Mouse (Mus musculus) bone marrow macrophage, adult 2 months (primary cell): ENCODE measurements at regions not wholly inside any gene's neighbourhood (a gene's known extent, or its start where the extent isn't known, plus 50 kb on each side); places are given as distances from the start of the nearest gene placed in this dataset.

Source experiments
- H3K27ac ChIP-seq: 2 replicates; pipeline ENCODE4 v1.5.1; 2012; ENCODE audit warnings: low read depth, low read length; ENCODE audit not compliant: insufficient read depth
- H3K4me1 ChIP-seq: 2 replicates; pipeline ENCODE4 v1.6.1; 2012; ENCODE audit warnings: low read length; ENCODE audit not compliant: control insufficient read depth, insufficient read depth
- H3K4me3 ChIP-seq: 2 replicates; pipeline ENCODE4 v1.5.1; 2012; ENCODE audit warnings: mild to moderate bottlenecking, low read length, moderate library complexity; ENCODE audit not compliant: insufficient read depth
- CTCF ChIP-seq: IDR thresholded peaks from 2 replicates; pipeline ENCODE4 v1.5.1; 2012; ENCODE audit warnings: low read depth, mild to moderate bottlenecking, low read length, moderate library complexity
- POLR2A ChIP-seq: IDR thresholded peaks from 2 replicates; pipeline ENCODE4 v1.6.1; 2012; ENCODE audit warnings: mild to moderate bottlenecking, low read depth, low read length, borderline replicate concordance

DNA sequence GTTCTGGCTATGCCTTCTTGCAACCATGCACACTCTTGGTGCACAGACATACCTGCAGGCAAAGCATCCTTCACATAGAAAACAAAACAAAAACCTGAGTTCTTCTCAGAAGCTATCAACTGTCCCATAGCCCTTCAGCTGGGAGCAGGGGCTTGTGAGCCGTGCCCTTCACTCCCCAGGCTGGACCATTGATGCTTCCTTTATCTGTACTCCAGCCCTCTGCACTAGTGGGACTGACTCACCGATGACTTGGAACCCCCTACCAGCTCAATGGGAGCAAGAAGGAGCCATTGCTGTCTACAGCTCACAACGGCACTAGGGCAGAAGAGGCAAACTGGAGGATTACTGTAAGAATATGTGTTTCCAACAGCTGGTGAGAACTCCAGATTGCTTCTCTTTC, 137.0 kb downstream of the Qrsl1 start:
- no peak overlapping the region for H3K27ac ChIP-seq
- no peak for TF ChIP-seq CTCF
- no peak for TF ChIP-seq POLR2A
- no peak overlapping the region for H3K4me3 ChIP-seq
- H3K4me1 ChIP-seq, result 0 out of 2 replicates have a peak, but pooled peaks cover 6% of the 10 kb centered on the region

GRCm38 (mm10) chr10:43765275-43765674, 136.3 kb downstream of the Qrsl1 start:
- Histone ChIP-seq H3K27ac (no peak overlapping the region), H3K4me1 (0 out of 2 replicates have a peak, but pooled peaks cover 6% of the 10 kb centered on the region)

GRCm38 (mm10) chr10:43765829-43766486, 135.6 kb downstream of the Qrsl1 start:
- H3K4me3 ChIP-seq, result no peak overlapping the region
- H3K4me1 ChIP-seq, result 0 out of 2 replicates have a peak, but pooled peaks cover 6% of the 10 kb centered on the region
- TF ChIP-seq POLR2A (no peak), CTCF (no peak)
- H3K27ac ChIP-seq, result no peak overlapping the region

More at GRCm38 (mm10) chr10:43765275-43765674, 136.3 kb downstream of the Qrsl1 start:
- TF ChIP-seq CTCF (no peak), POLR2A (no peak)
- no peak overlapping the region for H3K4me3 ChIP-seq

DNA sequence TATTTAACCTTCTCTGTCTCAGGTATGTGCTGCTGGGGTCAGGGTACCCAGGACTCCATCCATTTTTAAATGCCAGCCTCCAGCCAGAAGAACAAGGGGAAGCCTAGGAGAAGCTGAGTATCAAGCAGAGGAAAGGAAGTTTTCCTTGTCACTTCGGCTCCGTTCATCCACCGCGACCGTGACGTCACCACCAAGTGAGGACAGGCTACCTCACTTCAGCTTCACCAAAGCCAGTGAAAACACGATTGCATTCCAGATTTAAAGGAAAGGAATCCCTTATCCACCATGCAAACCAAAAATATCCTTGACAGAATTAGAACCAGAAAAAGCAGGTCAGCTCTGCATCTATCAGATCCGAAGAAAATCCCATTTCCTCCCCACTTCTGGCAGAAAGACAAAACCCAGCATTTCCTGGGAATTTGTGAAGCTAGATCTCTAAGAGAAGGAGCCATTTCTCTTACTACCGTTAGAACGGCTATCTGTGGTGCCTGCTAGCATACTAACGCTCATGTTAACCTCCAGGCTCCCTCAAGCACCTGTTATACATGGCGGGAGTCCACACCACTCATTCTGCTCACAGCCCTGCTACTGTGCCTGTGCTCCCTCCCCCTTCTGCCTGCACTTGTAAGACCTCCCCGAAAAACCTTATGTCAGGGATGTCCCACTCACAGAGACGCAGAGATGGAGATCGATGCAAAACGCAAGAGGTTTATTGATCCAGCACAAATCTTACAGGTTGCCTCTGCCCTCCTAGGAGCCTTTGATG, 133.4 kb downstream of the Qrsl1 start:
- TF ChIP-seq POLR2A (no peak), CTCF (no peak)
- Histone ChIP-seq H3K4me1 (0 out of 2 replicates have a peak, but pooled peaks cover 6% of the 10 kb centered on the region), H3K4me3 (no peak overlapping the region), H3K27ac (no peak overlapping the region)

- TF ChIP-seq CTCF (no peak), POLR2A (no peak)
- 0 out of 2 replicates have a peak, but pooled peaks cover 6% of the 10 kb centered on the region for H3K4me1 ChIP-seq
- H3K27ac ChIP-seq, result no peak overlapping the region
- H3K4me3 ChIP-seq, result no peak overlapping the region
Observed at GRCm38 (mm10) chr10:43769026-43769425, 132.5 kb downstream of the Qrsl1 start.

- no peaks in the 10 kb centered on the region for H3K4me1 ChIP-seq
- no peak overlapping the region for H3K4me3 ChIP-seq
- TF ChIP-seq POLR2A (no peak), CTCF (no peak)
- H3K27ac ChIP-seq, result no peak overlapping the region
Observed at GRCm38 (mm10) chr10:43775807-43776206, 125.7 kb downstream of the Qrsl1 start.

DNA sequence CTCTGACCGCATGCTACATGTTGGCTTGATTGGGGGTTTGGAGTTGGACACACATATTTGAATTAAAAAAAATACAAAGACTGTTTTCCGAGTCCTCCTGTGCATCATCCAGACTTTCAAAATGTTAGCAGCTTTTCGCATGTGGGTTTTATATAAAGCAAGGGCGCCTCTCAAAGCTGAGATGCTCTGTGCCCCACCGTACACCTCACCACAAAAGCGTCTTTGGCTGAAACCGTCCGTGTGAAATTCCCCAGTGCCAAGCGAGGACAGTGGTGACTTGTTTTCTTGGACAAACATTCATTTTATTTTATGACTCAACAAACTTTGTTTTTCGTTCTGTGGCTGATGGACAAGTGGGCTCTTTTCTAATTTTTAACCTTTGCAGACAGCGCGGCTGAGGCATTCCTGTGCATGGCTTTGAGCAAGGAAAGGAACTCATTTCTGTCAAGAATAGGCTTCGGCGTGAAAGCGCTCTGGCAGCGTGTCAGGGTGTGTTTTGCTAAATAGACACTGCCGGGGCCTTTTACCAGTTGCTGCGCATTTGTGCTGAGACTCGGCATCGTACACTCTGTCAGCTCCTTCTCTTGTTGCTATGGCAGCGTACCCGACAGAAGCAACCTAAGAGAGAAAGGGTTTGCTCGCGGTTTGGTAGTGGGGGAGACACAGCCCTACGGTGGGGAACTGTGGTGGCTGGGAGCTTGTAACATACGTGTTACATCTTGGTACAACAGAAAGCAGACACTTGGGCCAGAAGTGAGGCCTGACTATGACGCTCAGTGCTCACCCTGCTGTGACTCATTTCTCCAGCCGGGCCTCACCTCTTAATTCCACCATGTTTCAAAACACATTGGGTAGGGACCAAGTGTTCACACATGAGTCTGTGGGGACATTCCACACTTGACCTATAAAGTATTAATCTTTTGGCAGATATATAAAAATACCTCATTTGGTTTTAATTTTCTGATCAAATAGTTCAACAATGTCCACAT, 123.6 kb downstream of the Qrsl1 start:
- TF ChIP-seq POLR2A, result no peak
- no peak for TF ChIP-seq CTCF
- Histone ChIP-seq H3K4me1 (no peaks in the 10 kb centered on the region), H3K4me3 (no peak overlapping the region), H3K27ac (no peak overlapping the region)

- no peak overlapping the region for H3K27ac ChIP-seq
- TF ChIP-seq POLR2A (no peak), CTCF (no peak)
- no peak overlapping the region for H3K4me3 ChIP-seq
- H3K4me1 ChIP-seq, result no peaks in the 10 kb centered on the region
Observed at GRCm38 (mm10) chr10:43780571-43780970, 121.0 kb downstream of the Qrsl1 start.

DNA sequence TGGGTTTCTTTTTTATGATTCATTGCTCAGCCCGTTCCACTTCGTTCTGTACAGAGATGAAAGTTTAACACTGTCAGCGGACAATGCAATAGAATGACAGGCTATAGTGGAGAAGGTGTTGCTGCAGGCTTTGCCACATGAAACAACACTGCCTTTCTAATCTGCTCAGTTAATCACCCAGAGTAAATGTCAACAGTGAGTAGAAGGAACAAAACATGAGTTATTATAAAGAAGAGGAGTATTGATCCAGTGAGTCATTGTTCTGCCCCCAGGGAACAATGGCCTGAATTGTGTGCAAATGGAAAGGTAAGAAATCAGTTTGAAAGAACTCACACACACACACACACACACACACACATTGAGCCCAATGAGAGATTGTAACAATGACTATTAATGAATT, 118.2 kb downstream of the Qrsl1 start:
- TF ChIP-seq CTCF (no peak), POLR2A (no peak)
- no peak overlapping the region for H3K27ac ChIP-seq
- no peak overlapping the region for H3K4me3 ChIP-seq
- no peaks in the 10 kb centered on the region for H3K4me1 ChIP-seq

GRCm38 (mm10) chr10:43790780-43791179, 110.8 kb downstream of the Qrsl1 start:
- H3K27ac ChIP-seq, result no peak overlapping the region
- H3K4me3 ChIP-seq, result no peak overlapping the region
- H3K4me1 ChIP-seq, result no peaks in the 10 kb centered on the region
- TF ChIP-seq CTCF (no peak), POLR2A (no peak)
